Mouse (Mus musculus): ENCODE data around the gene Faap20. TPM values are rescaled to one million over a fixed set of nuclear protein-coding genes. Genes with fewer than 3 reads are reported as not detected.

The Faap20 gene
- polyA plus RNA-seq, 1 experiment from 2014 or later: 70.4 TPM

- Histone ChIP-seq H3K27ac (ENCODE audit: low read length) (no peak overlapping the region), H3K27me3 (replicated peaks; ENCODE audit: control insufficient read depth, insufficient read depth, low read length) (no peaks in the 10 kb centered on the region), H3K9ac (ENCODE audit: low read depth, low read length) (no peak overlapping the region), H3K4me1 (ENCODE audit: control insufficient read depth, insufficient read depth, low read length) (peaks cover 5% of the 10 kb centered on the region; the same call in 1 of the 2 replicates), H3K36me3 (ENCODE audit: control insufficient read depth, insufficient read depth, low read length) (no peaks in the 10 kb centered on the region), H3K4me3 (ENCODE audit: low read length) (no peak overlapping the region), H3K4me2 (ENCODE audit: low read depth, low read length) (no peak overlapping the region), H3K9me3 (ENCODE audit: control insufficient read depth, low read length) (no peaks in the 10 kb centered on the region)
- no peak for ATAC-seq
- WGBS: 80% methylated on average over 5 of the region's 5 CpGs
These were observed 23.7 kb upstream of the Faap20 start for GRCm38 (mm10) chr4:155225918-155226317.

GRCm38 (mm10) chr4:155227986-155228385 lies 21.6 kb upstream of the Faap20 start:
- WGBS: 82% methylated on average over 4 of the region's 4 CpGs
- Histone ChIP-seq H3K4me1 (ENCODE audit: control insufficient read depth, insufficient read depth, low read length) (peaks cover 5% of the 10 kb centered on the region; the same call in 1 of the 2 replicates), H3K9ac (ENCODE audit: low read depth, low read length) (no peak overlapping the region), H3K9me3 (ENCODE audit: control insufficient read depth, low read length) (no peaks in the 10 kb centered on the region), H3K36me3 (ENCODE audit: control insufficient read depth, insufficient read depth, low read length) (no peaks in the 10 kb centered on the region), H3K4me3 (ENCODE audit: low read length) (no peak overlapping the region), H3K27ac (ENCODE audit: low read length) (no peak overlapping the region), H3K4me2 (ENCODE audit: low read depth, low read length) (no peak overlapping the region), H3K27me3 (replicated peaks; ENCODE audit: control insufficient read depth, insufficient read depth, low read length) (no peaks in the 10 kb centered on the region)
- ATAC-seq: no peak

DNA sequence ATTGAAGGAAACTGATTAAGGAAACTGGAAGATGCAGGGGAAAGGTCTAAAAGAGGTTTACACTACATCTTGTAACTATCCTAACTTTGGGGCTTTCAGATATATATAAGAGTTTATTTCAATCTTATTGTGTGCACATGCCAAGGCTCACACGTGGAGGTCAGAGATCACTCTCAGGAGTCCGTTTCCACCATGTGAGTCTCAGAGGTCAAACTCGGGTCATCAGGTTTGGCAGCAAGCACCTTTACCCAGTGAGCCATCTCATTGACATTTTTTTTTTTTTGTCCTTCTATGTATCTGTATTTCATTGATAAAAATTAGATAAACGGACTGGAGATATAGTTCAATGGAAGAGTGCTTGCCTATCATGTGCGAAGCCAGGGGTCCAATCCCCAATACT lies 21.1 kb upstream of the Faap20 start:
- H3K4me1 ChIP-seq (ENCODE audit: control insufficient read depth, insufficient read depth, low read length): peaks cover 9% of the 10 kb centered on the region
- 66% methylated on average over 5 of the region's 5 CpGs for WGBS

GRCm38 (mm10) chr4:155233878-155234277 lies 15.7 kb upstream of the Faap20 start:
- WGBS: 19% methylated on average over 10 of the region's 10 CpGs
- H3K27ac ChIP-seq (ENCODE audit: low read length): peak overlapping the region; percentile 100
- no peaks in the 10 kb centered on the region for H3K36me3 ChIP-seq (ENCODE audit: control insufficient read depth, insufficient read depth, low read length)
- H3K9me3 ChIP-seq (ENCODE audit: control insufficient read depth, low read length): no peaks in the 10 kb centered on the region
- peak overlapping the region; percentile 4; the same call in 1 of the 2 replicates for H3K4me2 ChIP-seq (ENCODE audit: low read depth, low read length)
- H3K4me3 ChIP-seq (ENCODE audit: low read length): no peak overlapping the region
- peaks cover 53% of the 10 kb centered on the region for H3K4me1 ChIP-seq (ENCODE audit: control insufficient read depth, insufficient read depth, low read length)
- H3K9ac ChIP-seq (ENCODE audit: low read depth, low read length): peak overlapping the region; percentile 76
- no peaks in the 10 kb centered on the region for H3K27me3 ChIP-seq (replicated peaks; ENCODE audit: control insufficient read depth, insufficient read depth, low read length)
- peak; percentile 54 for ATAC-seq

More for the DNA sequence above, 21.1 kb upstream of the Faap20 start:
- Histone ChIP-seq H3K9ac (ENCODE audit: low read depth, low read length) (no peak overlapping the region), H3K4me3 (ENCODE audit: low read length) (no peak overlapping the region), H3K36me3 (ENCODE audit: control insufficient read depth, insufficient read depth, low read length) (no peaks in the 10 kb centered on the region), H3K4me2 (ENCODE audit: low read depth, low read length) (no peak overlapping the region), H3K27me3 (replicated peaks; ENCODE audit: control insufficient read depth, insufficient read depth, low read length) (no peaks in the 10 kb centered on the region), H3K27ac (ENCODE audit: low read length) (no peak overlapping the region), H3K9me3 (ENCODE audit: control insufficient read depth, low read length) (no peaks in the 10 kb centered on the region)
- no peak for ATAC-seq

GRCm38 (mm10) chr4:155234371-155235310 lies 15.0 kb upstream of the Faap20 start:
- WGBS: 33% methylated on average over 8 of the region's 8 CpGs
- Histone ChIP-seq H3K4me3 (ENCODE audit: low read length) (no peak overlapping the region), H3K36me3 (ENCODE audit: control insufficient read depth, insufficient read depth, low read length) (no peaks in the 10 kb centered on the region), H3K27me3 (replicated peaks; ENCODE audit: control insufficient read depth, insufficient read depth, low read length) (no peaks in the 10 kb centered on the region), H3K27ac (ENCODE audit: low read length) (peak overlapping the region; percentile 100), H3K4me2 (ENCODE audit: low read depth, low read length) (peak overlapping the region; percentile 55), H3K4me1 (ENCODE audit: control insufficient read depth, insufficient read depth, low read length) (peaks cover 53% of the 10 kb centered on the region), H3K9me3 (ENCODE audit: control insufficient read depth, low read length) (no peaks in the 10 kb centered on the region), H3K9ac (ENCODE audit: low read depth, low read length) (peak overlapping the region; percentile 76)
- peak; percentile 53 for ATAC-seq

DNA sequence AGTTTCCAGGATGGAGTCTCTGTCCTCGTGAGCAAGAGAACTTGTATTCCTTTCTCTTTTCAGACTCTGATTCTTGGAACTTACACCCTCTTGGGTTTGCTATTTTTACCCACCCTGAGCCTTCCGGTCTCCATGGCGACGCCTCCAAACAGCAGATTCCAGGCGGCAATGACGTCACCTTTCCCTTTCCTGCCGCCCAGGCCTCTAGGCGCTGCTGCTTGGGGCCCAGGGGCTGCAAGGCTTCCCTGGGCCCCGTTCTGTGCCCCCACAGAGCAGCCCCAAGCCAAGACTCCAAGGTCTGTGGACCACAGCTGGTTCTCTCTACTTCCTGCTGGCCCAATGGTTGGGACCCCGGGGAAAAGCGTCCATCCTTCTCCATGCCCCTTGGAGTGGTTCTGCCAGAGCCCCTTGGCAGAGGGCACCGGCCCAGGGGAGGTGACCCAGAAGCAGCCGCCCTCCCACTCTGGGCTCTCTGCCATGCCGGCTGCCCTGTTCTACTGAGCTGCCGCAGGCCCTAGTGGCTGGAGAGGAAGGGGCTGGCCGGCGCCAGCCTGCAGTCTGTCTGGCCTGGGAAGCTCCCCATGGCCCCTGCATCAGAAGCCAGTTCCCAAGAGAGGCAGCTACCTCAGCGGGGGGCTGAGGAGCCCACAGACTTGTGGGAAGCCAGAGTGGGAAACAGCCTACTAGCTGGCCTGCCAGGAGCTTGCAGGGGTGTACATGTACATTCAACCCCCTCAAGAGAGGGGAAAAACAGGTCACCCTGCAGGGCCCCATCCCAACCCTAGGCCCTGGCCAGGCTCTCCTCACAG lies 14.1 kb upstream of the Faap20 start:
- H3K4me3 ChIP-seq (ENCODE audit: low read length): 0 out of 2 replicates have a peak overlapping the region, but pooled peaks have one; percentile 12
- H3K4me1 ChIP-seq (ENCODE audit: control insufficient read depth, insufficient read depth, low read length): peaks cover 53% of the 10 kb centered on the region

DNA sequence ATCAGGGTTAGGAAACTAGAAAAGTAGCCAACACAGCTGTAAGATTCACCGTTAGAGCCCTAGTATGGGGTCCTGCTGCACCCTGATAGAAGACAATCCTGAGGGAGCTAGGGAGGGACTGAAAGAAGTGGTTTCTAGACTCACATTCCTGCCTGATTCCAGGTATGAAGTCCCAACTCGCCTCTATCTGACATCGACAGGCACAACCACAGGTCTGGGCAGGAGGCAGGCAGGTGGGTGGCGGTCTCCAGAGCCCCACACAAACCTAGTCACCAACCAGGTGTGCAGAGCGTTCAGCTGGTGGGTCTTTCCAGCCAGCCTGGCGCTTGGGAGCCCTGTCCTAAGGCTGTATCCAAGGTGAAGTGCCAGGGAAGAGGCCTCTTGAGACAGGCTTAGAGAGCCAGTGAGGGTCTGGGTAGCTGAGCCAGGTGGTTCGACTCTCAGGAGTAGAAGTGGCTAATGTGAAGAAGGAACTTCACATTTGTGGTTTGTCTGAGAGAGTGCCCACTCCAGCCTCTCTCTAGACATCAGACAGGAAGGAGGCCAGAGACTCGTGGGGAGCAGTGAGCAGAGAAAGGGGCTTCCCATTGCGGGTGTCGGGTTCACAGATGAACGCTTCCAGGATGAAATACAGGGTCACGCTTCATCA lies 12.7 kb upstream of the Faap20 start:
- Histone ChIP-seq H3K36me3 (ENCODE audit: control insufficient read depth, insufficient read depth, low read length) (no peaks in the 10 kb centered on the region), H3K9ac (ENCODE audit: low read depth, low read length) (peak overlapping the region; percentile 76), H3K4me2 (ENCODE audit: low read depth, low read length) (no peak overlapping the region), H3K27ac (ENCODE audit: low read length) (peak overlapping the region; percentile 100), H3K4me1 (ENCODE audit: control insufficient read depth, insufficient read depth, low read length) (peaks cover 53% of the 10 kb centered on the region), H3K4me3 (ENCODE audit: low read length) (no peak overlapping the region), H3K9me3 (ENCODE audit: control insufficient read depth, low read length) (no peaks in the 10 kb centered on the region), H3K27me3 (replicated peaks; ENCODE audit: control insufficient read depth, insufficient read depth, low read length) (no peaks in the 10 kb centered on the region)
- no peak for ATAC-seq
- WGBS: 83% methylated on average over 12 of the region's 12 CpGs

More for the DNA sequence above, 14.1 kb upstream of the Faap20 start:
- WGBS: 12% methylated on average over 18 of the region's 18 CpGs
- peak; percentile 78 for ATAC-seq
- H3K4me2 ChIP-seq (ENCODE audit: low read depth, low read length): peak overlapping the region; percentile 55
- H3K9ac ChIP-seq (ENCODE audit: low read depth, low read length): peak overlapping the region; percentile 76
- H3K9me3 ChIP-seq (ENCODE audit: control insufficient read depth, low read length): no peaks in the 10 kb centered on the region
- H3K36me3 ChIP-seq (ENCODE audit: control insufficient read depth, insufficient read depth, low read length): no peaks in the 10 kb centered on the region
- H3K27me3 ChIP-seq (replicated peaks; ENCODE audit: control insufficient read depth, insufficient read depth, low read length): no peaks in the 10 kb centered on the region
- H3K27ac ChIP-seq (ENCODE audit: low read length): peak overlapping the region; percentile 100

GRCm38 (mm10) chr4:155238276-155238675 lies 11.3 kb upstream of the Faap20 start:
- H3K4me3 ChIP-seq (ENCODE audit: low read length): no peak overlapping the region
- peak overlapping the region; percentile 56 for H3K9ac ChIP-seq (ENCODE audit: low read depth, low read length)
- H3K36me3 ChIP-seq (ENCODE audit: control insufficient read depth, insufficient read depth, low read length): no peaks in the 10 kb centered on the region
- H3K27ac ChIP-seq (ENCODE audit: low read length): peak overlapping the region; percentile 76
- no peaks in the 10 kb centered on the region for H3K9me3 ChIP-seq (ENCODE audit: control insufficient read depth, low read length)
- peak; percentile 43 for ATAC-seq
- 27% methylated on average over 5 of the region's 5 CpGs for WGBS
- H3K4me2 ChIP-seq (ENCODE audit: low read depth, low read length): no peak overlapping the region
- peaks cover 51% of the 10 kb centered on the region for H3K4me1 ChIP-seq (ENCODE audit: control insufficient read depth, insufficient read depth, low read length)
- H3K27me3 ChIP-seq (replicated peaks; ENCODE audit: control insufficient read depth, insufficient read depth, low read length): no peaks in the 10 kb centered on the region

GRCm38 (mm10) chr4:155239494-155239893 lies 10.1 kb upstream of the Faap20 start:
- Histone ChIP-seq H3K4me3 (ENCODE audit: low read length) (no peak overlapping the region), H3K9me3 (ENCODE audit: control insufficient read depth, low read length) (no peaks in the 10 kb centered on the region), H3K4me1 (ENCODE audit: control insufficient read depth, insufficient read depth, low read length) (peaks cover 39% of the 10 kb centered on the region), H3K27ac (ENCODE audit: low read length) (no peak overlapping the region), H3K9ac (ENCODE audit: low read depth, low read length) (no peak overlapping the region), H3K36me3 (ENCODE audit: control insufficient read depth, insufficient read depth, low read length) (no peaks in the 10 kb centered on the region), H3K4me2 (ENCODE audit: low read depth, low read length) (no peak overlapping the region), H3K27me3 (replicated peaks; ENCODE audit: control insufficient read depth, insufficient read depth, low read length) (no peaks in the 10 kb centered on the region)
- no peak for ATAC-seq
- 64% methylated on average over 6 of the region's 6 CpGs for WGBS
